Mouse (Mus musculus) CD4-positive, CD25-positive, alpha-beta regulatory T cell, adult 4 months (primary cell): ENCODE results near the gene Slc7a7. TPM values are rescaled to one million over a fixed set of nuclear protein-coding genes. Genes with fewer than 3 reads are reported as not detected.
"Not testable (repeated sequence)": the region's sequence is repeated elsewhere in the genome, so short reads cannot be mapped to it uniquely, and the experiment has no call there.

ENCODE experiments used
- ATAC-seq: one replicate; pipeline ENCODE4 v1.8.0; 2017
- polyA plus RNA-seq, 2 experiments: library from polyadenylated mRNA; unstranded; fragments of 100-300 nt; shearing (Covaris generic); gene quantifications; one replicate each; pipeline ENCODE4 v1.2.1; 2017

Gene Slc7a7
- polyA plus RNA-seq, 2 experiments from 2014 or later, result 1.2 to 1.3 TPM

GRCm38 (mm10) chr14:54371460-54371859 is 46.1 kb downstream of the Slc7a7 start:
- no peak for ATAC-seq

GRCm38 (mm10) chr14:54370595-54370994 is 47.0 kb downstream of the Slc7a7 start:
- ATAC-seq, result no peak

- ATAC-seq, result peak; percentile 63
Observed at GRCm38 (mm10) chr14:54369372-54369771, 48.2 kb downstream of the Slc7a7 start.

GRCm38 (mm10) chr14:54367429-54368060 is 50.0 kb downstream of the Slc7a7 start:
- ATAC-seq, result no peak

- no peak for ATAC-seq
Observed at GRCm38 (mm10) chr14:54366581-54366980, 51.0 kb downstream of the Slc7a7 start.

- ATAC-seq, result no peak
Observed at GRCm38 (mm10) chr14:54365026-54365645, 52.4 kb downstream of the Slc7a7 start.

- no peak for ATAC-seq
Observed at GRCm38 (mm10) chr14:54363156-54363555, 54.4 kb downstream of the Slc7a7 start.

- peak; percentile 86 for ATAC-seq
Observed at GRCm38 (mm10) chr14:54360577-54361340, 56.8 kb downstream of the Slc7a7 start, which contains the start of gene Oxa1l. Gene Oxa1l, plus strand, starts transcription at chr14:54360834.

- no peak for ATAC-seq
Observed at GRCm38 (mm10) chr14:54354406-54354805, 63.2 kb downstream of the Slc7a7 start.

GRCm38 (mm10) chr14:54352314-54352713 is 65.3 kb downstream of the Slc7a7 start:
- no peak for ATAC-seq

- peak; percentile 45 for ATAC-seq
Observed at GRCm38 (mm10) chr14:54350773-54351541, 66.6 kb downstream of the Slc7a7 start.

GRCm38 (mm10) chr14:54341807-54342206 is 75.8 kb downstream of the Slc7a7 start:
- not testable (repeated sequence) for ATAC-seq

GRCm38 (mm10) chr14:54340836-54341235 is 76.7 kb downstream of the Slc7a7 start:
- no peak for ATAC-seq

GRCm38 (mm10) chr14:54333452-54334189 is 84.0 kb downstream of the Slc7a7 start:
- ATAC-seq, result no peak

GRCm38 (mm10) chr14:54332176-54333074 is 85.2 kb downstream of the Slc7a7 start:
- no peak for ATAC-seq

- no peak for ATAC-seq
Observed at GRCm38 (mm10) chr14:54331178-54331577, 86.4 kb downstream of the Slc7a7 start.

- ATAC-seq, result no peak
Observed at GRCm38 (mm10) chr14:54329201-54329600, 88.4 kb downstream of the Slc7a7 start.

- ATAC-seq, result no peak
Observed at GRCm38 (mm10) chr14:54328548-54328947, 89.0 kb downstream of the Slc7a7 start.

GRCm38 (mm10) chr14:54324486-54324885 is 93.1 kb downstream of the Slc7a7 start:
- no peak for ATAC-seq

GRCm38 (mm10) chr14:54321556-54322376 is 95.8 kb downstream of the Slc7a7 start:
- ATAC-seq, result no peak
